Mouse (Mus musculus): Measurements from ENCODE around the gene Cfap44. TPM values are rescaled to one million over a fixed set of nuclear protein-coding genes. Genes with fewer than 3 reads are reported as not detected.

Gene Cfap44
- total RNA-seq, 2 experiments from 2014 or later: not detected

GRCm38 (mm10) chr16:44492706-44493105 is 98.1 kb downstream of the Cfap44 start:
- ATAC-seq (replicated peaks; ENCODE audit: poor library complexity): no peak

- no peak for ATAC-seq (replicated peaks; ENCODE audit: poor library complexity)
Observed at GRCm38 (mm10) chr16:44493868-44494267, 99.3 kb downstream of the Cfap44 start.

GRCm38 (mm10) chr16:44494441-44495108 is 100.0 kb downstream of the Cfap44 start:
- ATAC-seq (replicated peaks; ENCODE audit: poor library complexity): peak; percentile 92

- peak; percentile 35; the same call in 1 of the 2 replicates for ATAC-seq (replicated peaks; ENCODE audit: poor library complexity)
Observed at GRCm38 (mm10) chr16:44496971-44497464, 102.4 kb downstream of the Cfap44 start.

GRCm38 (mm10) chr16:44498447-44498846 is 103.9 kb downstream of the Cfap44 start:
- ATAC-seq (replicated peaks; ENCODE audit: poor library complexity): no peak

- no peak for ATAC-seq (replicated peaks; ENCODE audit: poor library complexity)
Observed at GRCm38 (mm10) chr16:44501783-44502182, 107.2 kb downstream of the Cfap44 start.

- ATAC-seq (replicated peaks; ENCODE audit: poor library complexity): no peak
Observed at GRCm38 (mm10) chr16:44502325-44502724, 107.7 kb downstream of the Cfap44 start.

- ATAC-seq (replicated peaks; ENCODE audit: poor library complexity): peak; percentile 76
Observed at GRCm38 (mm10) chr16:44502895-44503575, 108.4 kb downstream of the Cfap44 start.

- ATAC-seq (replicated peaks; ENCODE audit: poor library complexity): no peak
Observed at GRCm38 (mm10) chr16:44505243-44505642, 110.6 kb downstream of the Cfap44 start.

- ATAC-seq (replicated peaks; ENCODE audit: poor library complexity): no peak
Observed at GRCm38 (mm10) chr16:44507027-44507929, 112.7 kb downstream of the Cfap44 start.

- peak; percentile 68 for ATAC-seq (replicated peaks; ENCODE audit: poor library complexity)
Observed at GRCm38 (mm10) chr16:44508025-44508424, 113.4 kb downstream of the Cfap44 start.

GRCm38 (mm10) chr16:44508772-44509171 is 114.2 kb downstream of the Cfap44 start:
- no peak for ATAC-seq (replicated peaks; ENCODE audit: poor library complexity)

- ATAC-seq (replicated peaks; ENCODE audit: poor library complexity): no peak
Observed at GRCm38 (mm10) chr16:44509458-44510344, 115.1 kb downstream of the Cfap44 start.

GRCm38 (mm10) chr16:44510521-44511213 is 116.1 kb downstream of the Cfap44 start:
- ATAC-seq (replicated peaks; ENCODE audit: poor library complexity): no peak

GRCm38 (mm10) chr16:44516498-44516897 is 121.9 kb downstream of the Cfap44 start:
- no peak for ATAC-seq (replicated peaks; ENCODE audit: poor library complexity)

- ATAC-seq (replicated peaks; ENCODE audit: poor library complexity): no peak
Observed at GRCm38 (mm10) chr16:44523595-44523994, 129.0 kb downstream of the Cfap44 start.

GRCm38 (mm10) chr16:44526044-44526443 is 131.4 kb downstream of the Cfap44 start:
- no peak for ATAC-seq (replicated peaks; ENCODE audit: poor library complexity)

- ATAC-seq (replicated peaks; ENCODE audit: poor library complexity): no peak
Observed at GRCm38 (mm10) chr16:44526689-44527088, 132.1 kb downstream of the Cfap44 start.

- ATAC-seq (replicated peaks; ENCODE audit: poor library complexity): no peak
Observed at GRCm38 (mm10) chr16:44527218-44527905, 132.8 kb downstream of the Cfap44 start.

Measured in megakaryocyte progenitor cell, adult 5-6 weeks (primary cell).